Mouse (Mus musculus) right cerebral cortex, postnatal 25 days (tissue): Measurements from ENCODE around the gene Zfp277.

Source experiments
- DNase-seq: peaks from one replicate; pipeline ENCODE4 v3.0.0; 2022

Gene Zfp277

GRCm38 (mm10) chr12:40438049-40438448 lies 7.7 kb downstream of the Zfp277 start:
- no peak for DNase-seq

DNA sequence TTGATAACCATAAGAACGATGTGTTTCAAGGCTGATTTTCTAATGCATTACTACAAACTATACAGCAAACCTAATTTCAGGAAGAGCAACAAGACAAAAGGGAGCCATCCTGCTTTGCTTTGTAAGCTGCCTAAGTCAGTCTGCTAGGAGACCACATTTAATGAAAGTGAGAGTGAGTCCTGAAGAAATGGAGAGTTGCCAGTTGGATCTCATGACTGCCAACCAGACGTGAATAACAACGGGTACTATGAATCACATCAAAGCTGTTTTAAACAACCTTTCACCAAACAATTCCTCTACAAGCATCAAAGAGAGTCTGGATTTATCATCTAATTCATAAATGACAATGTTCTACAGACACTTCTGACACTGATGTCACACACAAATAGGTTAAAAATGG lies 11.6 kb downstream of the Zfp277 start:
- no peak for DNase-seq

GRCm38 (mm10) chr12:40431075-40431474 lies 14.6 kb downstream of the Zfp277 start:
- no peak for DNase-seq

DNA sequence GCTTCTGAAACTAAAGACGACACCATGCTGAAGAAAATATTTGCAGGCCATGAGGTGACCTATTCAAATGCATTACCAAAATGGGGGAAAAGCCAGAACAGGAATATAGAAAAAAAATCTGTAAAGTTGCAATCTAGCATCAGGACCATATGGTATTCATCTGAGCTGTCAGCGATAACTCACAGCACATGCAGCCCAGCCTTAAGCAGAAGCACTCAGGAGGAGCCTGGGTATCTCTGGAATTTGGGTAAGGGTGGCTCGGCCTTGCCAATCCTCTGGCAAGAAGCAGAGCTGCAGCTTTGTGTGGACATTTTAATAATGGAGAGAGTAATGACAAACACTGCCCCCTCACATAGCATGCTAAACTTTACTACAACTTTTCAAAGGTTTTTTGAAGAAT lies 15.7 kb downstream of the Zfp277 start:
- no peak for DNase-seq

DNA sequence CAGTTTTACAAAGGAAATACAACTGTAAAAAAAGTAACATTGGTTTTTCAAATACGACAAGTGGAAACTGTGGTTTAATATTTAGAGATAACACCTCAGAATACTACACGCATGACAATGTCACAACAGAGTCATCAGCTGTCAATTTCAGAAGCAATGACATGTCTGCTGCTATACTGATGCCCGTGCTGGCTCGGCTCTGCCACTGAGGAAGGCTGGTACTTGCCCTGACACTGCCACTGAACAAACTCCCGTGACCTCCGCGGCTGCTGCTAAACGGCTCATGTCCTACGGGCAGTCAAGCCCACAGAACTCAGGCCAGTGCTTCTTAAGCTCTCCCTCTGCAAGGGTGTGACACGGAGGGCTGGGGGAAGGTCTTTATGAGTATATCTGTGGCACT lies 18.1 kb downstream of the Zfp277 start:
- DNase-seq: no peak

GRCm38 (mm10) chr12:40424991-40425390 lies 20.7 kb downstream of the Zfp277 start:
- no peak for DNase-seq

DNA sequence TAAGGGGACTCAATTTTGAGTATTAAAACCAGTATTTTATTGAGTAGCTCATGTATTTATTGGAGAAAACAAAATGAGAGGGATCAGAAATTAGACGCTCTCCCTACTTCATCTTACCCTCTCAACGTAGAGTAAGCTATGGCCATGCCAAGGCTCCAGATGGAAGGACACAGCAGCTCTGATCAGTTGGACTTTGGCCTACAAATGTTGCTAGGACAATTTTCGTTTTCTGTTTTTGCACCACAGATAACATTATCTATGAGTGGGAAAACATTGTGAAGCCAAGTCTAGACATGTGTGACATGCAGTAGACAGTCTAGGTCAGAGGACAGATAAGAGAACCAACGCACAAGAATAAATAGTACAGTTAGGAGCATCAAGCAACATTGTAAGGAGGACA lies 28.4 kb downstream of the Zfp277 start:
- no peak for DNase-seq

DNA sequence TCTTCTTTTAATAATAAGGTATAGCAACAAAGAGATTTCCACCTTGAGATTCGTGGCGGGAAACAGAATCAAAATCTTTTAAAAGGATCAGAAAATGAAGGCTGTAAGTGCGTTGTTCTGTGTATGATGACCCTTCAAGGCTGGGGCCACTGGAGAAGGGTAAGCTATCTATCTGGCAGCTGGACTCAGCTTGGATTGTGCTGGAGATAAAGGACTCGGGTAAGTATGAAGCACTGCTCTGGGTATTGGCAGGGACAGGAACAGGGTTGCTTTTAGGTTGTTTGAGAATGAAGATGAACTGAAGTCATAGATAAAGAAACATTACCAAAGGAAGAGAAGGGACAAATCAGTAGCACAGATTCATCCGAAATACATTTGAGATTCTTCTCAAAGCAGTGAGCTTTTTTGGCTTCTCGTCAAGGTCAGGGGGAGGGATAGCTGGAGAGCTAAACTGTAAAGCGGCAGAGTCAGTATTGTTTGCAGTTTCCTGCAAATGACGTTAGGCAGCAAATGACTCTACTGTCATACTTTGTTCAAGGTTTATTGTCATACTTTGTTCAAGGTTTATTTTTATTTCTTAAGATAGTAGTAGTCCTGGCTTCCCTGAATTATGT lies 30.3 kb downstream of the Zfp277 start:
- DNase-seq: no peak

DNA sequence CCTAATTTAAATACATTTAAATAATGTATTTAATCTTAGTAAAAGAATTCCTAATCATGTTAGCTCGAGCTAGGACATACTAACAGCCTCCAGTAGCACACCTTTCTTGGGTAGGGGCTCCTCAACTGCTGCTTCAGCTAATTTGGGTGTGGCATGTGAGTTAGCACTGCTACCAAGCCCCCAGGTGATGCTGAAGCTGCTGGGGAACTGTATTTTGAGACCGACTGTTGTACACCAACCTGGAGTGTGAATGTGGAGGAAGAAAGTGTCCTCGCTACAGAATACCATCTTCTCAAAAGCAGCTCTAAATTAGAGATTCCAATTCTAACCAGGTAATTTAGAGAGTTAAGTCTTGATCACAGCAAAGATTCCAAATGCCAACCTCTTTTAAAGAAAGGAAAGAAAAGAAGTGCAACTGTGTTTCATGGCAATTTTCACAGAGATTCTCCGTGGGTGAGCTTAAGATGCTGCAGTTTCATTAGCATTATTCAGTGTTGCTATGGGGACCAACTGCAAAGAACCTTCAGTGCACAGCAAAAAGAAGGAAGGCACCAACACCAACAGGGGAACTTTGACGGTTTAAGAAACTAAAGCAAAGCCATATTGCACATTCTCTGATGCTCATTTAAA lies 30.9 kb downstream of the Zfp277 start:
- DNase-seq: peak; percentile 23

GRCm38 (mm10) chr12:40399812-40400211 lies 45.9 kb downstream of the Zfp277 start:
- DNase-seq: no peak

GRCm38 (mm10) chr12:40399386-40399785 lies 46.3 kb downstream of the Zfp277 start:
- no peak for DNase-seq

DNA sequence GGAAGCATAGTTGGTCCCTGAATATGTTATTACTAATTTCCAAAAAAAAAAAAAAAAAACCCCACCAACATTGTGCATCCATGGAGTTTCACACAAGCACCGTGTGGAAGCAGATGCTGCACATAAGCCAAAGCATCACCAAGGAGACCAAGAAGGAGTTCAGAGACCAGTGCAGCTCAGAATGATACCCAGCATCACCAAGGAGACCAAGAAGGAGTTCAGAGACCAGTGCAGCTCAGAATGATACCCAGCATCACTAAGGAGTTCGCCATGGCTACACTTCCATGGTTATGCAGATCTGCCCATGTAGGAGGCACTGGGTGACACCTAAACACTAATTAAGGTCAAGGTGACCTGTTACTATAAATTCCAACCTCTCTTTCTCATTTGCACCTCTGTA lies 46.8 kb downstream of the Zfp277 start:
- no peak for DNase-seq

DNA sequence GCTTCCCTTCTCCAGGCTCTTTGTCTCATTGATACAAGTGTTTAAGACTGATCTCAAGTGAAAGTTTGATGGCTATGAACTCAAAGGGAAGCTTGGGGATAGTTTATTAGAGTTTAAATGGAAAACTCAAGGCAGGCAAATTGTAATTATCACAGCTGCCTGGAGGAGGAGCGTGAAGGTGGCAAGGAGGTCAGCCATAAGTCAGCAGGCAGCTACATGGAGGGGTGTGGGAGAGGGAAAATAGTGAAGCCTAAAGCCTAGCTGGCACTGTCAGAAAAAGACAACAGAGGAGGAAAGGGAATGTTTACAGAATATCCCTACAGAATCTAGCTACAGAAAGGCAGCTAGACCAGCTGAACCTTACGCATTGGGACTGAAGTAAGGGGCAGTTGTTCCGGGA lies 52.8 kb downstream of the Zfp277 start:
- DNase-seq: no peak

DNA sequence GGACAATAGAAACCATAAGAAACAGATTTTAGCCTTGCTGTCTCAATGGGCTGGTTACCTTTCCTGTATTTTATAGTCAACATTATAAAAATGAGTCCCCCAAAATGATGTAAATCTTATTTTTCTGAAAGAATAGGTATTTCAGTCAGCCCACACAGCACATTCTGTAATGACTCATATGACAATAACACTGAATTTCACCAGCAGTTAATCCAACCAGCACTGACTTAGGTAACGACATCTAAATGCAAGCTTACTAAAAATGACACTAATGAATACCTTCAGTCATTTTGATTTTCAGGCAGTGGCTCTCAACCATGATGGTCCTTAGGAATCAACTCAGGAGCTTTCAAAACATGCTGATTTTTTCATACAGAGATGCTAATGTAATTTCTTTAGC lies 54.4 kb downstream of the Zfp277 start:
- DNase-seq: no peak

- no peak for DNase-seq
Observed at GRCm38 (mm10) chr12:40387786-40388185, 57.9 kb downstream of the Zfp277 start.

GRCm38 (mm10) chr12:40385301-40385700 lies 60.4 kb downstream of the Zfp277 start:
- no peak for DNase-seq

DNA sequence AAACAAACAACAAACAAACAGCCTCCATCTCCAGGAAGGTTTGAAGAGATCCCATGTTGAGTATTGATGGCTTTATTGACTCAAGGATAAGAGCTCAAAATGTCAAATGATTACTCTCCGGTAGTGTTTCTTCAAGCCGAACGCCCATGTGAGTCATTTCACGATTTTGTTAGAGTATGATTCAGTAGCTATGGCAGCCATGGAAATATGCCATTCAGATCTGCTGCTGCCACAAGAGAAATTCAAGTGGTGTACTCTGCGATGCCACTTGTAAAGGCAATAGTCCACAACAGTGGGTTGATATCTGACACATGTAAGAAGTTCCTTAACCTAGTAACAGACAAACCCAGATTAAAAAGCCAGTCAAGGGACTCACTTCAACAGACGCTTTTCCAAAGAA lies 62.0 kb downstream of the Zfp277 start:
- DNase-seq: no peak

GRCm38 (mm10) chr12:40382539-40382938 lies 63.2 kb downstream of the Zfp277 start:
- DNase-seq: no peak

- DNase-seq: no peak
Observed at GRCm38 (mm10) chr12:40381824-40382223, 63.9 kb downstream of the Zfp277 start.

DNA sequence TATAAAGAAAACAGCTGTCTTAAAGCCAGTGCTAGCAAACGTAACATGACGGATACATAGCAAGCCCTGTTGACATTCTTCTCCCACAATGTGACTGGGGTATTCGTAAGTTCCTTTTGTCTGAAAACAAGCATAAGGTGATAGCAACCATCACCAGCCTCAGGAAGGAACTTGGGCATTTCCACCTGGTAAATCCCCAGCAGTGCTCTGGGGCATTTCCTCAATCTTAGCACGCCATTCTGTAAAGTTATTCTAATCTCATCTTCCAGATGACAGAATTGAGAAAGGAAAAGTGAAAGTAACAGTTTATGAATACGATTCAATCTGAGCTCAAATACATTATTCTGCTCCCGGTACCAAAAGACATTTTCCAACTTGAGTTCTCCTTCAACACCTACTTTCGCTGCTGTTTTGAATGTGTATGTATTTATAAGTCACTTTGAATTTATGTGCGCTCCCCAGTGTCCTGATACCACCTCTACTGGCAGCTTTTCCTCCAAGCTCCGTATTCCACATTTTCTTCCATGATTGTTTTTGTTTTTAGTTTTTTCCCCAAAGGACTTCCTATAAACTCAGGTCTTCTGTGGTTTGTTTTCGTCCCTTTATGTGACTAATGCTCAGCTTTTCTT lies 64.4 kb downstream of the Zfp277 start:
- DNase-seq: no peak

DNA sequence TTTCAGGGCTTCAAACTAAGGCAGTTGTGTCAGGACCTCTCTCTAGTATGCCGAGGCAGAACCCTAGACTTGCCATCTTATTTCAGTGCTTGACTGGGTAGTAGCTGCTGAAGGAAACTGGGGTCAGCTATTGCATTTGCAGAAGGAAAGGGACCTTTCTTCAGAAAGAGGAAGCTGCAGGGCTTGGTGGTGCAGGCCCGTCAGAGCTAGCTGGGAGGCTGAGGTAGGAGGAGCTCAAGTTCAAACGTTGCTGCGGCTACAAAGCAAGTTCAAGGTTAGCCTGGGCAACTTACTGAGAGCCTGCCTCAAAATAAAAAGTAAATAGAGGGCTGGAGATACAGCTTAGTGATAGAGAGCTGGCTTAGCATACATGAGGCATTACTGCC lies 66.2 kb downstream of the Zfp277 start:
- no peak for DNase-seq

GRCm38 (mm10) chr12:40378621-40379537 lies 66.8 kb downstream of the Zfp277 start:
- no peak for DNase-seq

GRCm38 (mm10) chr12:40351879-40352278 lies 93.8 kb downstream of the Zfp277 start:
- no peak for DNase-seq

DNA sequence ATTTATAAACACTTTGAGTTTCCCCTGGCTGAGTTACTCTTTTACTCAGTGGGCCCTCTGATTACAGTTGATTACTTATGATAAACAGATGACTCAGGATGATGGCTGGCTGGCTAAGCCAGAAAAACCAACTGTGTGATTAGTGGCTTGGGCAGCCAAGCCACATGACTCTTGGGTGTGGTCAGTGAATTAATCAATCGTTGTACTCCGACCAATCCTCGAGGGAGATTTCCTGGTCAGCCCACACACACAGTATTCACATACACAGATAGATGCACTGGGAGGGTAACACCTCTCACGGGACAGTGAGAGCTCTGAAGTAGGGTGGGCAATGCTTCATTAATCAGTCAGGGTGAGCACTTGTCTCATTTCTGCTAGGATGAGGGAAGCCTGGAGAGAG lies 97.5 kb downstream of the Zfp277 start:
- no peak for DNase-seq
